Mouse (Mus musculus) midbrain, postnatal 0 days (tissue): ENCODE measurements around the gene Gcfc2. TPM values are rescaled to one million over a fixed set of nuclear protein-coding genes. Genes with fewer than 3 reads are reported as not detected.

ENCODE experiments used
- ATAC-seq: fragments of 200-750 bp; cut with Nextera tagmentation; 2 replicates; pipeline ENCODE4 v1.8.0; 2017; ENCODE audit warnings: moderate number of reproducible peaks, mild to moderate bottlenecking, moderate TSS enrichment, moderate library complexity; ENCODE audit not compliant: low FRiP score
- DNase-seq: peaks from one replicate; pipeline ENCODE4 v3.0.0-alpha.2; 2015; ENCODE audit warnings: low spot score
- H3K27ac ChIP-seq: fragments of 300-500 bp; sonication (generic); 2 replicates; pipeline ENCODE4 v1.5.1; 2014; ENCODE audit warnings: low read depth, mild to moderate bottlenecking, low read length, mixed read lengths
- H3K27me3 ChIP-seq: fragments of 300-500 bp; sonication (generic); 2 replicates; pipeline ENCODE4 v1.6.1; 2014; ENCODE audit warnings: low read length, control low read depth, mixed read lengths; ENCODE audit not compliant: insufficient read depth
- H3K36me3 ChIP-seq: fragments of 300-500 bp; sonication (generic); 2 replicates; pipeline ENCODE4 v1.6.1; 2014; ENCODE audit warnings: low read length, control low read depth, mixed read lengths; ENCODE audit not compliant: insufficient read depth
- H3K4me1 ChIP-seq: fragments of 300-500 bp; sonication (generic); 2 replicates; pipeline ENCODE4 v1.6.1; 2014; ENCODE audit warnings: mild to moderate bottlenecking, control low read depth, antibody characterized with exemption, low read length, mixed read lengths; ENCODE audit not compliant: insufficient read depth
- H3K4me2 ChIP-seq: fragments of 300-500 bp; sonication (generic); 2 replicates; pipeline ENCODE4 v1.6.1; 2014; ENCODE audit warnings: low read depth, mild to moderate bottlenecking, low read length, mixed read lengths; ENCODE audit not compliant: poor library complexity, severe bottlenecking
- H3K4me3 ChIP-seq: fragments of 300-500 bp; sonication (generic); 2 replicates; pipeline ENCODE4 v1.5.1; 2014; ENCODE audit warnings: low read depth, mild to moderate bottlenecking, low read length, moderate library complexity
- H3K9ac ChIP-seq: fragments of 300-500 bp; sonication (generic); replicated peaks from 2 replicates; pipeline ENCODE4 v1.6.1; 2014; ENCODE audit warnings: mild to moderate bottlenecking, low read length, moderate library complexity, mixed read lengths; ENCODE audit not compliant: poor library complexity, severe bottlenecking
- H3K9me3 ChIP-seq: fragments of 300-500 bp; sonication (generic); 2 replicates; pipeline ENCODE4 v1.6.1; 2016; ENCODE audit warnings: low read length, control low read depth
- CTCF ChIP-seq: IDR thresholded peaks from 2 replicates; pipeline ENCODE4 v1.5.1; 2016; ENCODE audit warnings: antibody characterized with exemption, mild to moderate bottlenecking
- WGBS: fragments of 180-500 bp; shearing (Covaris S2); extraction: QIAGEN DNeasy Blood & Tissue Kit; methylation state at CpG from one replicate; pipeline ENCODE4 v1.1.7; 2014; 5-methylcytosine and 5-hydroxymethylcytosine counted together
- polyA plus RNA-seq: library from polyadenylated mRNA; unstranded; fragments of >200 nt; fragmentation: Nextera tagmentation; extraction: Ambion mirVana; gene quantifications from 2 replicates; pipeline ENCODE4 v1.2.1, GENCODE M21; 2015
- total RNA-seq: library from RNA; depleted of rRNA; stranded (reverse); fragments of >200 nt; gene quantifications from 2 replicates; pipeline ENCODE4 v1.2.3, GENCODE M21; 2014

Gene Gcfc2
- total and polyA plus RNA-seq, 2 experiments from 2014 or later = 4.9 to 16.8 TPM

DNA sequence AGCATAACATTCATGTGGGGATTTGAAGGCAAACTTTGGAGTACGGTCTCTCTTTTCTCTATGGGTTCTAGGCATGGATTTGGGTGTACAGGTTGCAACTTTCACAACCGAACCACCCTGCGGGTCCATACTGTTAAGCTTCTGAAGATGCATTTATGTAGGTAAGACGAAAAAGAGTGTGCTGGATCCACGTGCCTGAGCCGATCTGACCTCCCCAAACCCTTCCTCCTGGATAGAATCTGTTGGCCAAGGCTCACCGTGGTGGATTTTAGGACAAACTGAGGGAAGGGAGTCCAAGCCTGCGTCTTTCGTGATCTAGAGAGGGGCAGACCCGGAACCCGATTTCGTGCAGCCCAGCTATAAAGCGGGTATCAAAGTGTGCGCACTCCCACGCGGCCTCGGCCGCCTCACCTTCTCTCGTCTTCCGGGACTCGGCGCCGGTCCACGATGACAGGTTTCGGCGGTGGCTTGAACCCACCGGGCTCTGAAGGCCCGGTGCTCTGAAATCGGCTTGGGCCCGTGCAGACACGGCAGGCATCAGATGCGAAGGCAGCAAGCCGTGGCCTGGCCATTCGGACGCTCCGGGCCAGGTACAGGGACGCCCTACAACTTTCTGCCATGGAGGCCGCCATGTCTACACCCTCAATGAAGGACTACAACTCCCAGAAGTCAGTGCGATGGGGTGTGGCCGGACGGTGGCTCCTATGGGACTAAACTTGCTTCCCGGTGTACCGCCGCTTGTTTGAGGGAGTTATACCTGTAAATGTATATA, 42.0 kb downstream of the Gcfc2 start, which contains the start of gene Mrpl19:
Mrpl19 (minus strand) TSS at position 663 of the 772 bp plus-strand sequence.
- H3K27ac ChIP-seq = peak within 1 kb of the TSS; percentile 57; the same call in 1 of the 2 replicates

DNA sequence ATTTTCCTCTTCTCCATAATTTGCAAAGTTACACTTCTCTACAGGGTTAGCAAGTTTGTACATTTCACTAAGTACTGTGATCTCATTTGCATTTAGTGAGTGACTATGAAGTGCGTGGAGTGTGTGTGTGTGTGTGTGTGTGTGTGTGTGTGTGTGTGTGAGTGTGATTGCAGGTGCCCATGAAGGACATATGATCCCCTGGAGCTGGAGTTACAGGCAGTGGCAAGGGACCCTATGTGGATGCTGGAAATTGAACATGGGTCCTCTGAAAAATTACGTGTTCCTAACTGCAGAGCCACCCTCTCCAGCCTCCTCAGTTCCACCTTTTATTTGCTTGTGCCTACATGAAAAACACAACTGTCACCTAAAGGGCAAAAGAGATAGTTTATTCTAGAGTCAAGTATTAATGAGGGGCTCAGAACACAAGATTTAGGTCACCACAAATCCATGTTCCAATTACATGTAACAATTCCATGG, 42.6 kb downstream of the Gcfc2 start:
- Histone ChIP-seq H3K9ac (no peak overlapping the region), H3K27ac (no peak overlapping the region), H3K27me3 (no peaks in the 10 kb centered on the region), H3K9me3 (no peaks in the 10 kb centered on the region), H3K4me1 (peaks cover 8% of the 10 kb centered on the region; the same call in 1 of the 2 replicates), H3K4me3 (peak overlapping the region; percentile 88), H3K36me3 (peaks cover 13% of the 10 kb centered on the region), H3K4me2 (peak overlapping the region; percentile 71)
- no peak for TF ChIP-seq CTCF
- DNase-seq (no peak), ATAC-seq (peak; percentile 38)
- WGBS = 40% methylated on average over 2 of the region's 2 CpGs

More for the DNA sequence above, 42.0 kb downstream of the Gcfc2 start, which contains the start of gene Mrpl19:
- Histone ChIP-seq H3K4me3 (peak within 1 kb of the TSS; percentile 88), H3K4me1 (peaks cover 8% of the 10 kb centered on the region; the same call in 1 of the 2 replicates), H3K9me3 (no peaks in the 10 kb centered on the region), H3K27me3 (no peaks in the 10 kb centered on the region), H3K36me3 (peaks cover 19% of the 10 kb centered on the region), H3K9ac (peak within 1 kb of the TSS; percentile 68), H3K4me2 (peak within 1 kb of the TSS; percentile 71)
- under 1% methylated on average over 44 of the region's 44 CpGs for WGBS
- no peak for TF ChIP-seq CTCF
- peak; percentile 95 for DNase-seq
- peak; percentile 96 for ATAC-seq

DNA sequence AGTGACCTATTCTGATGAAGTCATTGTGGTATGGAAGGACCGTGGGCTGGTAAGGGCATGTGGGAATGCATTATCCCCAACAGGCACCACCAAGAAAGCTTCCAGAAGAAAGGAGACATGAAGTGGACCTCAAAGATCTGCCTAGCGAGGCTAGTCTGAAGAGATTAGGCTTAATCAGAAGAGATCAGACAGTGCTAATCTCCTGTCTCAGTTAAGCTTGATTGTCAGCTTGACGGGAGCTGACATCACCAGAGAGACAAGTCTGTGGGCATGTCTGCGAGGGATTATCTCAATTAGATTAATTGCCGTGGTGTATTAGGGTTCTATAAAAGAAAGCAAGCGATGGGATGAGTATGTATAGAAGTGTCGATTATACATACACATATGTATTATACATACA, 47.7 kb downstream of the Gcfc2 start:
- WGBS = 34% methylated on average over 7 of the region's 7 CpGs
- Histone ChIP-seq H3K4me1 (no peaks in the 10 kb centered on the region), H3K27me3 (0 out of 2 replicates have a peak, but pooled peaks cover 4% of the 10 kb centered on the region), H3K9ac (no peak overlapping the region), H3K9me3 (no peaks in the 10 kb centered on the region), H3K27ac (no peak overlapping the region), H3K4me3 (no peak overlapping the region), H3K4me2 (no peak overlapping the region), H3K36me3 (no peaks in the 10 kb centered on the region)
- no peak for TF ChIP-seq CTCF
- DNase-seq (no peak), ATAC-seq (no peak)

DNA sequence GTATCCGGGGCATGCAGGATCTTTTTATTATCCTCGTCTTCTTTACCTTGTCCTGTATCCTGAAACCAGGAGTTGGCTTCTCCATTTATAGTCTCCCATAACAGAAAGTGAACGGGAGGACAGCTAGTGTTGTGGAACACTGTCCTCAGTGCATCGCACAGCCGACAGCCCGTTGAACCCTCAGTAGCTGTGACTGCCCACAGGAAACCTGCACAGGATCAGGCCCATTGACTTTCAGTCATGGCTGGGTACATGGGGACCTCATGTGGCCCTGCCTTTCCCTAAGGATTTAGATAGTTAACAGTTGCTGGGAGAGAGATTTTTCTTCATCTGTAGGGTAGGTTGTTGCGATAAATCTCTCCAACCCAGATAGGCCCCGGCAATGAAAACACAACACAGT, 49.1 kb downstream of the Gcfc2 start:
- Histone ChIP-seq H3K4me1 (no peaks in the 10 kb centered on the region), H3K4me2 (no peak overlapping the region), H3K9ac (no peak overlapping the region), H3K4me3 (no peak overlapping the region), H3K9me3 (no peaks in the 10 kb centered on the region), H3K36me3 (no peaks in the 10 kb centered on the region), H3K27me3 (0 out of 2 replicates have a peak, but pooled peaks cover 4% of the 10 kb centered on the region), H3K27ac (no peak overlapping the region)
- WGBS = 82% methylated on average over 8 of the region's 8 CpGs
- no peak for ATAC-seq
- no peak for DNase-seq
- no peak for TF ChIP-seq CTCF

DNA sequence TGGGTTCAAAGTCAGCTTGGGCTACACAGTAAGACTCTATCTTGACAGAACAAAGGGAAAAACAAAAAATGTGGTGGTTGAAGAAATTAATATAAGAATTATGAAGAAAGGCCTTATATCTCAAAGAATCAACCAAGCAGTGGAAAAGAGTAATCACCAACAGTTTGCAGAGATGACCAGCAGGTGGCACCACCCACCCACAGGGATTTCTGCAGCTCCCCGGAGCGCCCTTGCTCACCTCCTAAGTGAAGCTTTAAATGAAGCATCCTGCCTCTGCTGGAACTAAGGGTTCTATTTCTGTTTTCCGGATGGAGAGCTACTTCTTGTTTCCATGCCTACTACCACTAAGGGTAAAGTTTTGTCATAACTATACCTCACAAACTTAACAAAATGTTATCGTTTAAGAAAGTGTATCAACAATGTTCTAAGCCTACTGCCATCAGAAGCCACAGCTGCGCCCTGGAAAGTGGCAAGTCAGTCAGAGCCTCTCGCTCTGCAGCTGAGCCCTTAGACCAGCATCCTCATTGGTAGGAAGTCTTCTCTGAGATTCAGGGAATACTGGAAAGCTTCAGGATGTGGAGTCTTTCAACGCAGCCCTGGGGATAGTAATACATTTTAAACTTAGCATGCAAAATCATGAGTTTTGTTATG, 52.6 kb downstream of the Gcfc2 start:
- WGBS = 28% methylated on average over 7 of the region's 7 CpGs
- DNase-seq (peak; percentile 78), ATAC-seq (peak; percentile 34; the same call in 1 of the 2 replicates)
- TF ChIP-seq CTCF = peak; percentile 95
- no peak overlapping the region for H3K4me3 ChIP-seq
- H3K9ac ChIP-seq = no peak overlapping the region
- no peaks in the 10 kb centered on the region for H3K36me3 ChIP-seq
- H3K27me3 ChIP-seq = 0 out of 2 replicates have a peak, but pooled peaks cover 4% of the 10 kb centered on the region
- H3K27ac ChIP-seq = no peak overlapping the region
- no peaks in the 10 kb centered on the region for H3K4me1 ChIP-seq
- H3K9me3 ChIP-seq = no peaks in the 10 kb centered on the region
- H3K4me2 ChIP-seq = no peak overlapping the region
